Mouse (Mus musculus): ENCODE data around the gene Ammecr1.

DNA sequence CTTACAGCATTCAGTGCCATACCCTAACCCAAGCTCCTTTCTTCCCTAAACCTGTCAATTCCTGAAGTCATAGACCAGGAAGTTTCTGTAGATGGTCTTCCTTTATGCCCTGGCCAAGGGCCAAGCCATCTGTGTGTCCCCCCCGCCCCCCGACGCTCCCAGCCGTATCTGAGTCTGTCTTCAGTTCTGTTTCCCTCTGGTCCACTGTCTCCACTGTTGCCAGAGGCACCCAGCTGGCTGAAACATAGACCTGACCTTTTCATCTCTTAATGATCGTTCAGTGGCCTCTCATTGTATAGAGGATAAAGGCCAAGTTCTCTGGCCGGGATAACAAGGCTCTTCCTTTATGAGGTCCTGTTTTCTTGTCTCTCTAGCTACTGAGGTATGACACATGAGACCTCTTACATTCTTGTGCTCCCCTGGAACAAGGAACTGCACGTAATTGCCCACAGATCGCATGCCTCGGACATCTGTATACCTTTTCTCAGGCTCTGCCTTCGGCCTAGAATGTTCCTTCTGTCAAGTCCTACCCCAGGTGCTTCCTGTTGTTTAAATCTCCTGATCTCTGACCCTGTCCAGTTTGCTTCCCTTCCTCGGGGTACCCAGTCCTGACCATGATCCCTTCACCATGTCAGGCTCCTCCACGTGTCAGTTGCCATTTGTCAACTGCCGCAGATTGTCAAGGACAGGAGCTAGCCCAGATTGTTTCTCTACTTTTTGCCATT lies 138.2 kb downstream of the Ammecr1 start:
- no peak for TF ChIP-seq MAX (IDR thresholded peaks at IDR 0.05; ENCODE audit: low read length)
- TF ChIP-seq POLR2A (IDR thresholded peaks at IDR 0.05; ENCODE audit: low read depth, low read length): no peak
- no peak for TF ChIP-seq EP300 (IDR thresholded peaks at IDR 0.05; ENCODE audit: low read length)
- no peak for TF ChIP-seq CHD1 (IDR thresholded peaks at IDR 0.05; ENCODE audit: low read depth, low read length)
- no peak for TF ChIP-seq NRF1 (IDR thresholded peaks at IDR 0.05; ENCODE audit: low read depth, low read length)
- no peak for TF ChIP-seq CTCF (conservative IDR thresholded peaks at IDR 0.05 in 1 of 2, IDR thresholded peaks at IDR 0.05 in 1 of 2; ENCODE audit: low read depth in 2 of 2, low read length in 2 of 2)
- TF ChIP-seq CHD2 (IDR thresholded peaks at IDR 0.05; ENCODE audit: low read length): no peak
- no peak for TF ChIP-seq ZMIZ1 (IDR thresholded peaks at IDR 0.05; ENCODE audit: low read depth, low read length)
- TF ChIP-seq BHLHE40 (IDR thresholded peaks at IDR 0.05; ENCODE audit: low read depth, low read length): no peak

Data from CH12.LX (cell line).